Mouse (Mus musculus) lung, postnatal 14 days (tissue): ENCODE results near the gene Stxbp1.
A peak's percentile ranks its signal among the peaks of the same experiment; 100 is the strongest.

ENCODE experiments used
- DNase-seq: peaks from one replicate; pipeline ENCODE4 v3.0.0; 2021

Gene Stxbp1

GRCm38 (mm10) chr2:32846805-32847467 lies at the start of gene Stxbp1:
Gene Stxbp1, minus strand, starts transcription at chr2:32847245.
- peak; percentile 93 for DNase-seq

- no peak for DNase-seq
These were observed 49.6 kb upstream of the Stxbp1 start for GRCm38 (mm10) chr2:32896507-32897147.

GRCm38 (mm10) chr2:32895606-32896106 lies 48.6 kb upstream of the Stxbp1 start:
- DNase-seq = no peak

GRCm38 (mm10) chr2:32894097-32894496 lies 47.1 kb upstream of the Stxbp1 start:
- DNase-seq = no peak

- DNase-seq = no peak
These were observed 45.4 kb upstream of the Stxbp1 start for GRCm38 (mm10) chr2:32892490-32892889.

GRCm38 (mm10) chr2:32891278-32891677 lies 44.2 kb upstream of the Stxbp1 start:
- DNase-seq = no peak

GRCm38 (mm10) chr2:32890280-32890679 lies 43.2 kb upstream of the Stxbp1 start:
- DNase-seq = no peak

- DNase-seq = no peak
These were observed 41.5 kb upstream of the Stxbp1 start for GRCm38 (mm10) chr2:32888551-32888950.

GRCm38 (mm10) chr2:32888029-32888428 lies 41.0 kb upstream of the Stxbp1 start:
- DNase-seq = no peak

- DNase-seq = no peak
These were observed 37.7 kb upstream of the Stxbp1 start for GRCm38 (mm10) chr2:32884745-32885144.

- DNase-seq = peak; percentile 60
These were observed 35.4 kb upstream of the Stxbp1 start for GRCm38 (mm10) chr2:32882283-32883043.

GRCm38 (mm10) chr2:32881723-32882122 lies 34.7 kb upstream of the Stxbp1 start:
- DNase-seq = peak; percentile 93

GRCm38 (mm10) chr2:32881054-32881453 lies 34.0 kb upstream of the Stxbp1 start:
- no peak for DNase-seq

GRCm38 (mm10) chr2:32879593-32879992 lies 32.5 kb upstream of the Stxbp1 start:
- no peak for DNase-seq

- DNase-seq = peak; percentile 54
These were observed 31.4 kb upstream of the Stxbp1 start for GRCm38 (mm10) chr2:32878396-32878795.

- DNase-seq = peak; percentile 73
These were observed 30.8 kb upstream of the Stxbp1 start for GRCm38 (mm10) chr2:32877761-32878393.

GRCm38 (mm10) chr2:32877303-32877702 lies 30.3 kb upstream of the Stxbp1 start:
- no peak for DNase-seq

- DNase-seq = no peak
These were observed 29.7 kb upstream of the Stxbp1 start for GRCm38 (mm10) chr2:32876490-32877302.

- DNase-seq = peak; percentile 93
These were observed 28.8 kb upstream of the Stxbp1 start, which contains the start of gene Fam129b for GRCm38 (mm10) chr2:32875675-32876489. Gene Fam129b, plus strand, starts transcription at chr2:32876114.

GRCm38 (mm10) chr2:32874951-32875674 lies 28.1 kb upstream of the Stxbp1 start:
- DNase-seq = no peak

GRCm38 (mm10) chr2:32874070-32874469 lies 27.0 kb upstream of the Stxbp1 start:
- no peak for DNase-seq
